Mouse (Mus musculus): ENCODE measurements around the gene Nom1.
A peak's percentile ranks its signal among the peaks of the same experiment; 100 is the strongest.
"Not testable (repeated sequence)": the region's sequence is repeated elsewhere in the genome, so short reads cannot be mapped to it uniquely, and the experiment has no call there.

The Nom1 gene

GRCm38 (mm10) chr5:29434228-29434871, at the start of gene Nom1:
TSS of gene Nom1 (plus strand) at chr5:29434664.
- peak; percentile 86 for DNase-seq (ENCODE audit: low spot score)

DNA sequence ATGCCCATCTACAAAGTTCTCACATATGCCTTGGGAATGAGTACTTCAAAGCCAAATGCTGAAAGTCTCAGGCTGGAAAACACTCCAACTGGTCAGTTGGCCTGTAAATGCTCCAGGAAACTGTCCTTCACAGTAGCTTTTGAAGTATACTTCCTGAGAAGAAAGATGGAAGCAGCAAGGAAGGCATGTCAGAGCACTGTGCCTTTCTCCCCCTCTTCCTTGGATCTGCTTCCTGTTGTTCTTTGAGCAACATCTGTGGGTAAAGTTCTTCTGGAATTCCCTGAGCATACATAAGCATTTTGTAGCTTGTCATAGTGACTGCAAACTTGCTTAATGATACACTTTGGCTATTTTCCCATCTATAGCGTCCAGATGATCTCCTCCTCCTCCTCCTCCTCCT, 46.9 kb upstream of the Nom1 start:
- no peak for DNase-seq (ENCODE audit: low spot score)

DNA sequence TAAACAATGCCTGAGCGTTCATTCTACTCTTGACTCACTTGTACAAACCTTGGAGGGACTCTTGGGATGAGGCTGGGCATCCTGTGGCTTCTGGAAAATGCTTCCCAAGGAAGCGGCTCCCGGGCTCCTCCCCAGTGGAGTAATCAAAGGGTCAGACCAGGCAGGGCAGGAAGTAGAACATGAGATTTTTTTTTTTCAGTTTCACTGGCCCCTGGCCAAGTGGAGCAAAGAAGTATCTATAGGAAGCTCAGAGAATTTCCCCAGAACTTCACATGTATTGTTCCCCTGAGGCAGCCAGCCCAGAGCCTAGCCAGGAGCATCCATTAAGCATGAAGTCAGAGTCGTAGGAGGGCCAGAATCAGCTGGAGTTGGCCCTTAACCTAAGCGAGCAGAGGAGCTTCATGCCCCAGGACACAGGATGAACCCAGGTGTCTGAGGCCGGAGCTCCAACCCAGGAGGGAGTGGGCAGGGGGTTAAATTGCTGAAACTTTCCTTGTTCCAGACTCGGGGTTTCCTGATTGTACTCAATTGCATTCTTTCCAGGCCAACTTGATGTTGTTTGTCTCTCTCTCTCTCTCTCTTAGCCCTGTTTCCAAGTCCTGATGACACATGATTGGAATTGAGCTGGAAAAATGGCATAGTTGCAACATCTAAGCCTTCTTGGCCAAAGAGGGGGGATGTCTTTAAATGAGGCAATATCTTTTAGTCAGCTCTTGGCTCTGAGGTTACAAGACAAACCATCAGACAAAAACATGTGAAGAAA, 46.1 kb upstream of the Nom1 start:
- no peak for DNase-seq (ENCODE audit: low spot score)

GRCm38 (mm10) chr5:29388944-29389765, 45.3 kb upstream of the Nom1 start:
- peak; percentile 82 for DNase-seq (ENCODE audit: low spot score)

DNA sequence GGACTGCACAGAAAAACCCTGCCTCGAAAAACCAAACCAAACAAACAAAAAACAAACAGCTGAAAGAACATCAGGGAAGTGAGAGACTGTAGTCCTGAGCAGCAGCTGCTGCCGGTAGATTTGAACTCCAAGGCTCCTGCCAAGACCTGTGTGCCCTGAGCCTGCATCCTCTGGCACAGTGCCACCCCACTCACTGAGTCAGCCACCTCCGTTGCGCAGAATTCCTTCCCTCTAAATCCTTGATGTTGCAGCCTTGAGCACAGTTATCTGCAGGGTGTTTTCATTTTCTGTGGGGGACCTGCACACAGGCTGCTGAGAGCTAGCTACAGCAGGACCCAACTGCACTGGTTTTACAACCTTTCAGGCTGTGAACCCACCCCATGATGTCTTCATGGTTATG, 36.0 kb upstream of the Nom1 start:
- DNase-seq (ENCODE audit: low spot score), result peak; percentile 53

GRCm38 (mm10) chr5:29410854-29411253, 23.6 kb upstream of the Nom1 start:
- DNase-seq (ENCODE audit: low spot score), result no peak

GRCm38 (mm10) chr5:29413041-29413440, 21.4 kb upstream of the Nom1 start:
- DNase-seq (ENCODE audit: low spot score), result no peak

DNA sequence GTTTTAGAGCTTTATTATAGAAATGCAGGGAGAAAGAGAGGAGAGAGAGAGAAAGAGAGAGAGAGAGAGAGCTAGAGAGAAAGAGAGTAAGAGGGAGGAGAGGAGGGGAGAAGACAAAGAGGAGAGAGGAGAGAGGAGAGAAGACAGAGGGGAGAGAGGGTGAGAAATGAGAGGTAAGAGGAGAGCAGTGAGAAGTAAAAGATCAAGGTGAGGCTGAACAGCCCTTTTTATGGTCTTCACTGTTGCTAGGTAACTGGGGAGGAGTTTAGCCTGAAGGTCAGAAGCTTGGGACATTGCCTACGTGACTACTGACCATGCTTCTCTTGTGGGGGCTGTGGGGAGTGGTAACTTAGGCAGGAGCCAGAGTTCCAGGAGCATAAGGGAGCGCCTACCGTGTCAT, 11.1 kb upstream of the Nom1 start:
- not testable (repeated sequence) for DNase-seq (ENCODE audit: low spot score)

GRCm38 (mm10) chr5:29434872-29435358, 451 bp downstream of the Nom1 start:
- DNase-seq (ENCODE audit: low spot score), result peak; percentile 54

- no peak for DNase-seq (ENCODE audit: low spot score)
These were observed 1.0 kb downstream of the Nom1 start for GRCm38 (mm10) chr5:29435491-29435890.

DNA sequence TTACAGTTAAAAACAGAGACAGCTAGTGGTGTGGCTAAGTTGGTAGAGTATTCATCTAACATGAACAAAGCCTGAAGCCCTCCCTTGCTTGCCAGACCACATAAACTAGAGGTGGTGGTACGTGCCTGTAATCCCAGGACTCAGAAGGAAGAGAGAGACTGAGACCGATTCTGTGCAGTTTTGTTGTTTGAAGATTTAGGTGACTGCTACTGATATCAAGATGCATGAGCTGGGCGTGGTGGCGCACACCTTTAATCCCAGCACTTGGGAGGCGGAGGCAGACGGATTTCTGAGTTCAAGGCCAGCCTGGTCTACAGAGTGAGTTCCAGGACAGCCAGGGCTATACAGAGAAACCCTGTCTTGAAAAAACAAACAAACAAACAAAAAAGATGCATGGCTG, 2.3 kb downstream of the Nom1 start:
- not testable (repeated sequence) for DNase-seq (ENCODE audit: low spot score)

- no peak for DNase-seq (ENCODE audit: low spot score)
These were observed 10.8 kb downstream of the Nom1 start for GRCm38 (mm10) chr5:29445275-29445674.

GRCm38 (mm10) chr5:29452352-29452751, 17.9 kb downstream of the Nom1 start:
- DNase-seq (ENCODE audit: low spot score), result no peak

DNA sequence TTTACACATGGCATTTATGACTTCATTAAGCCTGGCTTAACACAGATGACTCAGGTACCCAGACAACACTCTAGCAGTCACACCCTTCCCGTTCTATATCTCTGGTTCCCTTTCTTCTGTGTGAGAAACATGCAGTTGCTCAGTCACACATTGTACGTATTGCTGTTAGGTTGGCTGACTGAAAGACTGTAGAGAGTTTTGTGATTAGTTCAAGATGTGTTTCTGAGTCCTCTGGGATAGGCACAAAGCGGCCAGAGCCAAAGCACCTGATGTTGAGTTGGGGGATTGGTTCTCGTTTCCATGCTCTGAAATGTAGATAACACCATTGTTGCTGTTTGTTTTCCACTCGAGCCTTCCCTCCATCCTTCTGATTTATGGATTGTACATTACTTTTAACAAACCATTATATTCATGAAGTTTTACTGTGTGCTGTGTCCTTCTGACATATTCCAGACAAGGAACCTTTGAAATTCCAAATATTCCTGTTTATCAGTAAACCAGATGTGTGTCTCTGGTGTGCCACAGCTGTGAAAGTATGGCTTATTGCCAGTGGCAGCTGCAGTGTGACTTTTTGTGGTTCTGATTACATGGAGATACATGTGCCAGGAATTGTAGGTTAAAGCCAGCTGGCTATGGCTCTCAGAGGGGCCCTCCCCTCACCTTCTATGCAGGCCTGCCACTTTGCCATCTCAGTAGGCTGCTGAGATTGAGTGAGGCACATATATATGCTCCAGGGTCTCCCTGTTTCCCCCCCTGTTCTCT, 22.6 kb downstream of the Nom1 start:
- DNase-seq (ENCODE audit: low spot score), result no peak

DNA sequence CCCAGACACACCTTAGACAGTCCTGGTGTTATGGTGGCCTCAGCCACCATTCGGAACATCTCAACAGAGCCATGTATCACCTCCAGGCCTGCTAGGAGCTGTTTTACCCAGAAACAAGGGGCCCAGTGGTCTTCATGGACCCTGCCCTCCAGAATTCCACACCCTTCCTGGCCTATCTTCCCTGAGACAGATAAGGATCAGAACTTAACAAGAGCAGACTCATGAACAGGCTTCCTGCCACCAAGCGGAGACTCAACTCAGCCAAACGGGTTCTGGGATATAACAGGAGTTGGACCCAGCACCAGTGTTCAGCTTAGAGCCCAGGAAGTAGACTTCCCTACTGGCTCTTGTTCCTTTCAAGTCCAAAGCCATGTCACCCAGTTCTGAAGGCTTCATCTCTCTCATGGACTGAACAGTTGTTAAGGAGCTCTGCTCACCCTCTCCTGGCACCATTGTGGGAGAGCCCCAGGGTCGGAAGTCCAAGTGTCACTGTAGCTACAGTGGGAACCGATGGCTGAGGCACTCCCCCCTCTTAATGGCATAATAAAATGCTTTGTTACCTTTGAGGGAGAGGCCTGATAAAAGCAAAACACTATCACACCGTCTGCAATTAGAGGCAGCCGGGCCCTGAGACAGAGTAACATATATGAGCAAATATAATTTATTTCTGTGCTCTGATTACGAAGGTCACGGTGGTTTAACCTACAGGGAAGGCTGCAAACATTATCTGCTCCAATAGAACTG, 28.7 kb downstream of the Nom1 start:
- no peak for DNase-seq (ENCODE audit: low spot score)

DNA sequence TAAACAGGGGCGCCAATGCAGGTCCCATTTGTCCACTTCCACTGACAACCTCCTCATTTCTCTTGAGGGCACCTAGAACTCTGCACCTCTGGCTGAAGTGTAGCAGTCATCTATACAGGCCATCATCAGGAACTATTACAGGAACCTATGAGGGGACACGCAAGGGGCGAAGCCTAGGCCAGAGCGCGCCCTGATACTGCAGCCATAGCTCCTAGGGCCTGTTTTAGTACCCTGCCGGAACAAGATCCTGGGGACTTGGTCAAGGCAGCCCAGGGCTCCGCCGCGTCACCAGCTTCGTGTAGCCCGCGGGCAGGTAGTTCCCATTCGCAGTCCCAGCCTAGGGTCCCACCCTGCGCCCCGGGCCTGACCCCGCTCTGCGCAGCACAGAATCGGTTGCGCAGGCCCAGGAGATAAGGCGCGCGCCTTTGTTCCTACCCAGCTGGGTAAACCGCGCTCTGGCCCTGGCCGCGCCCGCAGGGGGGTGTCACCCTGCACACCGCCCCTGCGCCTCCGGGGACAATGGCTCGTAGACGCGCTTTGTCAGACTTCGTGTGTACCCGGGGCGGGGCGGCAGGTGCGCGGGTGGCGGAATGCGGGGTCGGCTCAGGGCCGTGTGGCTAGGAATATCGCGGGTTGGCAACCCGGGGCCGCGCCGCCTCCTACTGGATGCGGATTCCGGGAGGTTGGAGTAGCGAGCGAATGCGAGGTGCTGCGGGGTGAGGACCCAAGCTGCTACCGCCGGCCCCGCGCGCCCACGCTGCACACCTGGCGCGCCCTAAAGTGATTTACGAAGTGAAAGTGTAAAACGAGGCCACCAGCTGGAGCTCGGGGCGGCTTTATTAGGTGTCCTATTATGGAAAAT, 33.3 kb downstream of the Nom1 start:
- no peak for DNase-seq (ENCODE audit: low spot score)

- DNase-seq (ENCODE audit: low spot score), result no peak
These were observed 34.0 kb downstream of the Nom1 start for GRCm38 (mm10) chr5:29468351-29469065.

GRCm38 (mm10) chr5:29469501-29469900, 35.0 kb downstream of the Nom1 start:
- no peak for DNase-seq (ENCODE audit: low spot score)

- DNase-seq (ENCODE audit: low spot score), result no peak
These were observed 35.8 kb downstream of the Nom1 start for GRCm38 (mm10) chr5:29470271-29470670.
